Mouse (Mus musculus) ovary, adult 10 weeks (tissue): Measurements from ENCODE around the gene Plaa. TPM values are rescaled to one million over a fixed set of nuclear protein-coding genes. Genes with fewer than 3 reads are reported as not detected.

Experiments used
- polyA plus RNA-seq: library from polyadenylated mRNA; stranded (reverse); fragments of 350-450 nt; fragmentation: Illumina TruSeq; extraction: RNeasy Lipid Tissue Mini Kit (QIAGEN cat#74804); gene quantifications from one replicate; pipeline ENCODE4 v1.2.3, GENCODE M21; 2014

Plaa gene
- polyA plus RNA-seq: 224 TPM

DNA sequence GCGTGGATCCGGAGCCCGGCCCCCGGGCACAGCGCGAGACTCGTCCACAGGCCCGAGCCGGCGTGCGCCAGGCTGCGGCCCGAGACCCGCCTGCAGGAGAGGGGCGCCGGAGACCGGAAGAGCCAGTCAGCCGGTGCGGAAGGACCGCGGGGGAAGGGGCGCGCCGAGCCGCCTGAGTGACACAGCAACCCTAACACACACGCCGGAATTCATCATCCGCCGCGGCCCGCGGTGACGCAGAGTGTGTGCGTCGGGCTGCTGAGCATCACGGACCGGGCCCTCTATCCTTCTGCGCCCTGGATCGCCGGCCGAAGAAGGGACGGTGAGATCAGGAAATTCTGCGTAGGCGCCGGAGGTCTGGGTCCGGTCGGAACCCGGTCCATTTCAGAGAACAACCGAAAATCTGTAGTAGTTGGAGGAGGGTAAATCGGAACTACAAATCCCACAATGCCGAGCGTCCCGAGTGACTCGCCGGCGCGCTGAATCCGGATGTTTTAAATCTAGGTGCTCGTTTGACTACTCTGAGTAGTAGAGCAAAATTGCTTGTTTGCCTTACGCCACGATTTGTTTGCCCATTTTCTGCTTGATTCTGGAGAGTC is at the start of gene Plaa:
TSS of gene Plaa (minus strand) at position 214 of the 599 bp plus-strand sequence.

DNA sequence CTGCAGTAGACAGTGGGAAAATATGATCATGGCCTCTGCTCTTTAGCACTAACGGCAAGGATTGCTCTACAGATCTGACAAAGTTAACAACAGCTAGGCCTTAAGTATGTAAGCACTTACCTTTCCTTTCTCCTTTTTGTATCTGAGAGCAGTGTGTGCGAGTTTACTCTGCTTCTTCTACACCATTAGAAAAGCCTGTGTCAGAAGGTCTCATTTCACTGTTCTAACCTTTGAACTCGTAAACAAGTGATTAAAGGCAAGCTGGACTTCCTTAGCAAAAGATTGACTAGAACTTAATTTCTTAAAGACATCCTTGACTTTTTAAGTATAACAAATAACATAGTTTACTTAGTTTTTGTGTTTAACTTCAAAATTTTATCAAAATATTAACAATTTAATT is 46.9 kb upstream of the Plaa start, which contains the start of gene Lrrc19:
TSS of gene Lrrc19 (minus strand) at position 225 of the 400 bp plus-strand sequence.

DNA sequence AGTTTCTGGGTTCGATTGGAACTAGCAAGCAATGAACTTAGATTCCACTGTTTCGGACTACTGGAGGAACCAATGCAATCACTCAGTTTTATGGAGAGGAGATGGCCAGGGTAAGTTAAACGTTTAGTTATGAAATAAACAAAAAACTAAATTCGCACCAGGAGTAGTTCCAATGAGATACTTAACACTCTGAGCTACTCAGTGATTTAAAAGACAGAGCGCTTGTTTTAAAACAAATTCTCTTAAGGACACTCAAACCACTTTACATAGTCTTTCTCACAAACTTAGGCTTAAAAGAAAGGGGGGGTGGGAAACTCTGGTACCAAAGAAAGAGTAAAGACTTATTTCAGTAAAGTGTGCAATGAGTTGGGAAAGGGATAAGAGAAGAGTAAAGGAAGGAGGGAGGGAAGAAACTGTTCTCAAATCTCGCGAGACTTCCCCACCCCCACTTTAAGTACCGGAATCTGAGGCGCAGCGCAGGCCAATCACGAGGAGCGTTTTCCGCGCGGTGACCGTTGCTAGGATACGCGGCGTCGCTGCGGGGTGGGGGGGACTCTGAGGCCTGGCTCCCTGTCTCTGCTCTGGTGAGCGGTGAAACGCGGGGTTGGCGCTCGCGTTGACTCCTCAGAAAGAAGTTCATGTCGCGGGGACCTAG is 11.1 kb upstream of the Plaa start, which contains the start of gene Ift74:
TSS of gene Ift74 (plus strand) at position 520 of the 655 bp plus-strand sequence.

DNA sequence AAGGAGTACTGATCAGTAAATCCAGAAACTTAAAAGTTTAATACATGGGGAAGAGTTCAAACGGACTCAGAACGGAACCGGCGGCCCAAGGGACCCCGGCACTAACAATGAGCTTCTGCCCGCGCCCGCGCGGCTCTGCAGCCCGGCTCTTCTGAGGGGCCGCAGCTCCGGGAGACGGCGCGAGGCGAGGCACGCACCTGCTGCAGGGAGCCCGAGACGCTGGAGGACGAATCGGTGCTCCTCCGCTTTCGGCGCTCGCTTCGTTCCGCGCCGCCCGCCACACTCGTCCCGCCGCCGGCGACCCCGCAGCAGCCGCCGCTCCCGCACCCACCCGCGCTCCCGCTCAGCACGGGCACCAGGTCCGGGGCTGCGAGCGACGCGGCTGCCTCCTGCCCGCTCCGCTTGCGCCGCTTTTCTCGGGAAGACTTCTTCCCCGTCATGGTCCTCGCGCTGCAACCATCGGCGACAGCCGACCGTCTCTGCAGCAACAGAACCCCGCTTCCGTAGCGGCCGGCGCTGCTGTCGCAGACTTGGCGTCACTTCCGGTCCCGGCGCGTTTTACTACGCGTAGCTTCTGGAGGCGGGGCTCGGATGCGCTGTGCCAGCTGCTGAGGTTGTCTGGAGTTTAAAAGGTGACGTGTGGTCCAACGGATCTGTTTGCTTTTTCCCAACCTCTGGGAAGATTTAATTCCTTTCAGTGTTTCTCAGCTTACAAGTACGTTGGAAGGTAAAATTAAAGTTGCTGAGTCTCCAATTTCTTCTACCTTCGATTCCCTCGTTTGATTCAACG is 46.6 kb downstream of the Plaa start, which contains the start of the genes Gm10306 and Caap1:
TSS of gene Gm10306 (plus strand) at position 282 of the 790 bp plus-strand sequence.
TSS of gene Caap1 (minus strand) at position 532 of the 790 bp plus-strand sequence.

Other genes with a start within 250 kb of the Plaa start
- gene Gm10306, start 46.7 kb downstream of the Plaa start, polyA plus RNA-seq: not detected
- gene Caap1, start 46.4 kb downstream of the Plaa start, polyA plus RNA-seq: 36.7 TPM
- 130 TPM for gene Ift74, start 11.2 kb upstream of the Plaa start, polyA plus RNA-seq
- not detected for gene Lrrc19, start 46.9 kb upstream of the Plaa start, polyA plus RNA-seq
- 22.1 TPM for gene Tek, start 136.0 kb upstream of the Plaa start, polyA plus RNA-seq